Mouse (Mus musculus) heart, embryonic 16.5 days (tissue): Measurements from ENCODE around the gene Slc7a3. TPM values are rescaled to one million over a fixed set of nuclear protein-coding genes. Genes with fewer than 3 reads are reported as not detected.
"Not testable (repeated sequence)": the region's sequence is repeated elsewhere in the genome, so short reads cannot be mapped to it uniquely, and the experiment has no call there.

Source experiments
- ATAC-seq: fragments of 200-750 bp; cut with Nextera tagmentation; replicated peaks from 2 replicates; pipeline ENCODE4 v1.8.0; 2017; ENCODE audit warnings: moderate number of reproducible peaks; ENCODE audit not compliant: insufficient read depth, low FRiP score; ENCODE audit errors: extremely low read depth
- H3K27ac ChIP-seq: fragments of 300-500 bp; sonication (generic); 2 replicates; pipeline ENCODE4 v1.5.1; 2014; ENCODE audit warnings: mild to moderate bottlenecking, low read length, control low read depth, moderate library complexity
- H3K27me3 ChIP-seq: fragments of 300-500 bp; sonication (generic); 2 replicates; pipeline ENCODE4 v1.6.1; 2014; ENCODE audit warnings: low read length, mixed read lengths; ENCODE audit not compliant: control insufficient read depth, insufficient read depth
- H3K36me3 ChIP-seq: fragments of 300-500 bp; sonication (generic); 2 replicates; pipeline ENCODE4 v1.6.1; 2014; ENCODE audit not compliant: control insufficient read depth, insufficient read depth
- H3K4me1 ChIP-seq: fragments of 300-500 bp; sonication (generic); 2 replicates; pipeline ENCODE4 v1.6.1; 2014; ENCODE audit warnings: low read length, mixed read lengths; ENCODE audit not compliant: control insufficient read depth, insufficient read depth
- H3K4me2 ChIP-seq: fragments of 300-500 bp; sonication (generic); 2 replicates; pipeline ENCODE4 v1.6.1; 2014; ENCODE audit warnings: low read depth, mild to moderate bottlenecking, control low read depth, low read length
- H3K4me3 ChIP-seq: fragments of 300-500 bp; sonication (generic); 2 replicates; pipeline ENCODE4 v1.5.1; 2014; ENCODE audit warnings: mild to moderate bottlenecking, control low read depth, low read length
- H3K9ac ChIP-seq: fragments of 300-500 bp; sonication (generic); 2 replicates; pipeline ENCODE4 v1.6.1; 2014; ENCODE audit warnings: low read length, control low read depth
- H3K9me3 ChIP-seq: fragments of 300-500 bp; sonication (generic); replicated peaks from 2 replicates; pipeline ENCODE4 v1.6.1; 2016; ENCODE audit warnings: low read length; ENCODE audit not compliant: control insufficient read depth
- WGBS: fragments of 180-500 bp; shearing (Covaris S2); extraction: QIAGEN DNeasy Blood & Tissue Kit; methylation state at CpG from one replicate; pipeline ENCODE4 v1.1.7; 2014; 5-methylcytosine and 5-hydroxymethylcytosine counted together
- polyA plus RNA-seq: library from polyadenylated mRNA; unstranded; fragments of >200 nt; fragmentation: Nextera tagmentation; extraction: Ambion mirVana; gene quantifications from 2 replicates; pipeline ENCODE4 v1.2.1, GENCODE M21; 2015

The Slc7a3 gene
- 0.64 and 0.69 TPM in 2 replicates for polyA plus RNA-seq

GRCm38 (mm10) chrX:101085920-101086319 lies at the start of gene Slc7a3:
Gene Slc7a3 (minus strand): TSS chrX:101086020.
- Histone ChIP-seq H3K27ac (no peak within 1 kb of the TSS), H3K27me3 (peaks cover 5% of the 10 kb centered on the region; the same call in 1 of the 2 replicates), H3K4me2 (peak within 1 kb of the TSS; percentile 67), H3K9me3 (no peaks in the 10 kb centered on the region), H3K36me3 (no peaks in the 10 kb centered on the region), H3K4me1 (no peaks in the 10 kb centered on the region), H3K4me3 (peak within 1 kb of the TSS; percentile 46), H3K9ac (no peak within 1 kb of the TSS; the same call in 1 of the 2 replicates)
- WGBS = 28% methylated on average over 11 of the region's 11 CpGs
- ATAC-seq = no peak

GRCm38 (mm10) chrX:101131992-101132791 lies 46.4 kb upstream of the Slc7a3 start:
- no peaks in the 10 kb centered on the region for H3K4me1 ChIP-seq
- no peak for ATAC-seq
- WGBS = 31% methylated on average over 12 of the region's 12 CpGs
- no peak overlapping the region; the same call in 1 of the 2 replicates for H3K9ac ChIP-seq
- H3K36me3 ChIP-seq = no peaks in the 10 kb centered on the region
- H3K4me2 ChIP-seq = peak overlapping the region; percentile 57
- H3K27me3 ChIP-seq = no peaks in the 10 kb centered on the region
- peak overlapping the region; percentile 35 for H3K4me3 ChIP-seq
- H3K27ac ChIP-seq = no peak overlapping the region
- no peaks in the 10 kb centered on the region for H3K9me3 ChIP-seq

- WGBS = 28% methylated on average over 7 of the region's 7 CpGs
- H3K9me3 ChIP-seq = no peaks in the 10 kb centered on the region
- no peak overlapping the region for H3K4me3 ChIP-seq
- H3K4me1 ChIP-seq = peaks cover 7% of the 10 kb centered on the region; the same call in 1 of the 2 replicates
- no peaks in the 10 kb centered on the region for H3K27me3 ChIP-seq
- H3K36me3 ChIP-seq = no peaks in the 10 kb centered on the region
- no peak overlapping the region for H3K9ac ChIP-seq
- no peak overlapping the region for H3K4me2 ChIP-seq
- ATAC-seq = no peak
- no peak overlapping the region for H3K27ac ChIP-seq
Observed at GRCm38 (mm10) chrX:101131001-101131400, 45.2 kb upstream of the Slc7a3 start.

GRCm38 (mm10) chrX:101128559-101128958 lies 42.7 kb upstream of the Slc7a3 start:
- WGBS = 68% methylated on average over 2 of the region's 2 CpGs
- H3K27me3 ChIP-seq = no peaks in the 10 kb centered on the region
- no peak overlapping the region for H3K9ac ChIP-seq
- no peaks in the 10 kb centered on the region for H3K36me3 ChIP-seq
- ATAC-seq = no peak
- no peak overlapping the region for H3K4me3 ChIP-seq
- H3K4me1 ChIP-seq = peaks cover 7% of the 10 kb centered on the region; the same call in 1 of the 2 replicates
- H3K9me3 ChIP-seq = no peaks in the 10 kb centered on the region
- no peak overlapping the region for H3K27ac ChIP-seq
- H3K4me2 ChIP-seq = no peak overlapping the region

- H3K4me3 ChIP-seq = no peak overlapping the region
- no peak overlapping the region for H3K9ac ChIP-seq
- no peaks in the 10 kb centered on the region for H3K9me3 ChIP-seq
- peaks cover 7% of the 10 kb centered on the region; the same call in 1 of the 2 replicates for H3K4me1 ChIP-seq
- peak overlapping the region; percentile 23; the same call in 1 of the 2 replicates for H3K4me2 ChIP-seq
- 15% methylated on average over 2 of the region's 2 CpGs for WGBS
- ATAC-seq = no peak
- no peaks in the 10 kb centered on the region for H3K36me3 ChIP-seq
- H3K27me3 ChIP-seq = no peaks in the 10 kb centered on the region
- peak overlapping the region; percentile 63 for H3K27ac ChIP-seq
Observed at GRCm38 (mm10) chrX:101126977-101127376, 41.2 kb upstream of the Slc7a3 start.

- Histone ChIP-seq H3K4me3 (no peak overlapping the region), H3K27me3 (no peaks in the 10 kb centered on the region), H3K9me3 (no peaks in the 10 kb centered on the region), H3K36me3 (no peaks in the 10 kb centered on the region), H3K4me2 (peak overlapping the region; percentile 23; the same call in 1 of the 2 replicates), H3K27ac (peak overlapping the region; percentile 63), H3K4me1 (peaks cover 7% of the 10 kb centered on the region; the same call in 1 of the 2 replicates), H3K9ac (no peak overlapping the region)
- 38% methylated on average over 7 of the region's 7 CpGs for WGBS
- peak; percentile 70 for ATAC-seq
Observed at GRCm38 (mm10) chrX:101126474-101126955, 40.7 kb upstream of the Slc7a3 start.

- Histone ChIP-seq H3K4me1 (no peaks in the 10 kb centered on the region), H3K27ac (no peak overlapping the region), H3K9me3 (no peaks in the 10 kb centered on the region), H3K9ac (no peak overlapping the region), H3K4me3 (no peak overlapping the region), H3K27me3 (no peaks in the 10 kb centered on the region), H3K36me3 (no peaks in the 10 kb centered on the region), H3K4me2 (no peak overlapping the region)
- 44% methylated on average over 1 of the region's 1 CpGs for WGBS
- ATAC-seq = no peak
Observed at GRCm38 (mm10) chrX:101120546-101120945, 34.7 kb upstream of the Slc7a3 start.

GRCm38 (mm10) chrX:101085211-101085610 lies 609 bp downstream of the Slc7a3 start:
- peak overlapping the region; percentile 46 for H3K4me3 ChIP-seq
- not testable (repeated sequence) for H3K36me3 ChIP-seq, H3K9ac ChIP-seq, H3K27ac ChIP-seq, H3K9me3 ChIP-seq, H3K4me1 ChIP-seq, H3K27me3 ChIP-seq, ATAC-seq
- 17% methylated on average over 5 of the region's 9 CpGs for WGBS
- H3K4me2 ChIP-seq = peak overlapping the region; percentile 67

- H3K4me2 ChIP-seq = no peak overlapping the region
- no peak overlapping the region for H3K27ac ChIP-seq
- H3K4me3 ChIP-seq = no peak overlapping the region
- H3K4me1 ChIP-seq = no peaks in the 10 kb centered on the region
- H3K9me3 ChIP-seq = no peaks in the 10 kb centered on the region
- peaks cover 5% of the 10 kb centered on the region; the same call in 1 of the 2 replicates for H3K27me3 ChIP-seq
- no peak overlapping the region for H3K9ac ChIP-seq
- no peaks in the 10 kb centered on the region for H3K36me3 ChIP-seq
- 71% methylated on average over 2 of the region's 2 CpGs for WGBS
- no peak for ATAC-seq
Observed at GRCm38 (mm10) chrX:101084192-101084591, 1.6 kb downstream of the Slc7a3 start.
